Mouse (Mus musculus) retina, postnatal 1 day (tissue): Measurements from ENCODE around the gene Fam131a.

Experiments used
- DNase-seq: peaks from one replicate; pipeline ENCODE4 v3.0.0-alpha.2; 2012

Fam131a gene

DNA sequence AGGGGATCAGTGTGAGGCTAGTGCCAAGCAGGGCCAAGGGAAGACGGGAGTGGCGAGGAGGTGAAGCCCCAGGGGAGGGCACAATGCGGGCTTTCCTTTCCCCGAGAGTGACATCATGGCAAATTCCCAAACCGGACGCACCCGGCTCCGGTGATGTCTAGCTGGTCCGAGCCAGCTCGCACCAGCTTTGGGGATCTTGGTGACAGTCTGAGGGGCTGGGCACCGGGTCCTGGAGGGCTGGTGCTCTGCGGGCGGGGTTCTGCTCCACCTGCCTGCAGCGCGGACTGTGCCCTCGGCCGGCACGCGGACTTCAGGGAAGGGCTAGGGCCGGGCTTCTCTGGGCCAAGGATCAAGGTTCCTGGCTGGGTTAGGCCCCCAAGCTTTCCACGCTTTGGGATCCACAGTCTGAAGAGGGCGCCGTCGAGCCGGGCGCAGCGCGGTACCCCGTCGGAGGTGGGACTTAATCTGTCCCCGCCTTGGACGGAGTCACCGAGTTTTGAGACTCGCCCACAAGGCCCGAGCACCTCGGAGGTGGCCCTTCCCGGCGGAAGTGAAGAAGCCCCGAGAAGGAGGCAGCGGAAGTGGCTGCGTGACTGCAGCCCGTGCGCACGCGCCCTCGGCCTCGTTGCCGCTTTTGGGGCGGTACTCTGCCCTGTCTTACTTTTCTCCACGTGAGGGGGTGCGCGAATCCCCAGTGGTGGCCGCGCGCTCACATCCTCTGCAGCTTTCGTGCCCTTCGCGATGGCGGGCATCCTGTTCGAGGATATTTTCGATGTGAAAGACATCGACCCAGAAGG, 24.3 kb downstream of the Fam131a start, which contains the start of the genes Polr2h and Clcn2:
Polr2h (plus strand) TSS at position 485 of the 797 bp plus-strand sequence.
Clcn2 (minus strand) TSS at position 566 of the 797 bp plus-strand sequence.
- DNase-seq, result peak; percentile 97

DNA sequence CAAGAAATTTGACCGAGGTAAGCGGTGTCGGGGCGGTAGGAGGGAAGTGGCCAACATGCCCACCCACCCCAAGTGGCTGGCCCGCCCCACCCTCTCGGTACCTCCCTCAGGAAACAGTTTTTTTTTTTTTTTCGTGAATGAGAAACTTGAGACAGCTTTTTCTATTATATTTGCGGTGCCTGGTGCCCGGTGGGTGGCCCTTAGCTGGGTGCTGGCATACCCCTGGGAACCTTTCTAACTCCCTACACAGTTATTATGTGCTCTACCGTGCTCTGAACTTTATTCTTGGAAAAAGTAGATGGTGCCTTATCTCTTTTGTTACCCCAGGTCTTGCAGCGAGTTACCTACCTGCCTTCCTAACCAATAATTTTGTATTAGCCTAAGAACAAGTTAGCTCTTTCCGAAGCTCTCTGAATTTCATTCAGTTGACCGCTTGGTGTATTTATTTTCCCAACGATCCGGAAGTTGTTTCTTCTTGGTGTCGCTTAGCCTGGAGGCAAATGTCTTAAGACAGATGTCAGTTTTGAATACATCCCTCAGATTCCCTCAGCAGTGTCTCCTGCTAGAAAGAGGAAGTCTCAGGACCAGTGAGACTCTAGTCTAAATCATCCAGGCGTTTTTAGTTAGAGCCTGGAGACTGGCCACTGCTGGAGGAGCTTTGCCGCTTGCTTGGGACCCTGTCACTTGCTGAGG, 25.1 kb downstream of the Fam131a start:
- peak; percentile 28 for DNase-seq

DNA sequence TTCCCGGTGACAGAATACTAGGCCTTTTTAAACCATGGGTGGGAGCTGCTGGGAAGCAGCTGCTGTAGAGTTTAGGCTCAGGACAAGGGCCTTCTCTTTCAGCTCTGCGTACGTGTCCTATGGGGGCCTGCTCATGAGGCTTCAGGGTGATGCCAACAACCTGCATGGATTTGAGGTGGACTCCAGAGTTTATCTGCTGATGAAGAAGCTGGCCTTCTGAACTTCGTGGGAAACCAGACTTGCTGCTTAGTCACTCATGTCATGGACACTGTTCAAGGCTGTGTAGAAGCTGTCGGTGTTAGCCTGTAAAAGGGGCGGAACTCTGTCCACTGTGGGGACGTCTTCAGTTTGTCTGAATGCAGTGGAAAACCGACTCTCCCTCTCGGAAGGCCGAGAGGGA, 28.8 kb downstream of the Fam131a start:
- DNase-seq, result no peak

- DNase-seq, result no peak
Observed at GRCm38 (mm10) chr16:20722736-20723135, 29.7 kb downstream of the Fam131a start.

DNA sequence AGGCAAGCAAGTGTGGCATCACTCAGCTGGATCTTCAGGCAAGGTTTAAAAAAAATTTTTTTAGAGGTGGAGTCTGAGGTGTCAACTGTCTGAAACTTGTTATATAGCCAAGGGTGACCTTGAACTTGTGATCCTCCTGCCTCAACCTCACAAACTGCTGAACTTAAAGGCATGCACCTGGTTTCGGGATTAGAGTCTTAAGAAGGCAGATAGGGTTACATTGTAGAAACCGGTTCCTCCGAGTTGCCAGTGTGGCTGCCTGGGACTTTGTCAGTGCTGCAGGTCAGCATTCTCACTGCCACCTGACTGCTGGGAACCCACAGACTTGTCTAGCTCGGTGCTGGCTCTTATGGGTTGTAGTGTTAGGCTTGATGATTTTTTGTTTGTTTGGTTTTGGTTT, 30.2 kb downstream of the Fam131a start:
- no peak for DNase-seq

DNA sequence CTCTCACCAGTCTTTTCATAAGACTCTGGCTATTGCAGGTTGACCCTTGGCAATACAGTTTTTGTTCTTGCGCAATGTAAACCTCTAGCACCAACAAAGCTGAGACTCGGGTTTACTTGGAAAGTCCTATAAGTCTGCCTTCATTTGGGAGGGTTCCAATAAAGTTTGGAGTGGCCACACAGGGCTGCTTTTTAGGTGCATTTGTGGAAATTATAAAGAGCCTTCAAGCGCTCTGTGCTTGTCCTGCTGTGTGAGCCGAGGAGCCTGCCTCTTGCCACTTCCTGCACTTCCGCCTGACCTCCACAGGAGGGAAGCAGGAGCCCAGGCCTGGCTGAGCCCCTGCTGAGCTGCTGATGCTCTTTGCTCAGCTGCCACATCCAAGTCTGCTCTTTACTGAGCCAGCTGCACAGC, 31.3 kb downstream of the Fam131a start:
- DNase-seq, result peak; percentile 72

DNA sequence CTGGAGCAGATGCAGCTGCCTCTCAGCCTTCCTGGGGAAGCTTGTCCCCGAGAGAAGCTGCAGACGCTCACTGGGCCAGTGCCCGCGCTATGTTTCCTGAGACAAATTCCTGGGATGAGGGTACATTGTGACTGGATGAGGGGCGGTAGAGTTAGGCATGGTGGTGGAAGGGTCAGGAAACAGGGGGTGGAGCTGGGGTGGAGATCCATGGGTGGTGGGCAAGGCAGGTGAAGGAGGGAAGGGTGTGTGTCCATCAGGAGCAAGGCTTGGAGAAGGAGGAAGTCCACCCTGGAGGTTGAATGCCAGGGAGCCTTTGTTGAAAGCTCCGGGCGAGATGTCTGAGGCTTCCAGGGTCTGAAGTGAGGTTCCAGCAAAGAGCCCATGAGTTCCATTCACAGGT, 32.3 kb downstream of the Fam131a start:
- DNase-seq, result no peak

DNA sequence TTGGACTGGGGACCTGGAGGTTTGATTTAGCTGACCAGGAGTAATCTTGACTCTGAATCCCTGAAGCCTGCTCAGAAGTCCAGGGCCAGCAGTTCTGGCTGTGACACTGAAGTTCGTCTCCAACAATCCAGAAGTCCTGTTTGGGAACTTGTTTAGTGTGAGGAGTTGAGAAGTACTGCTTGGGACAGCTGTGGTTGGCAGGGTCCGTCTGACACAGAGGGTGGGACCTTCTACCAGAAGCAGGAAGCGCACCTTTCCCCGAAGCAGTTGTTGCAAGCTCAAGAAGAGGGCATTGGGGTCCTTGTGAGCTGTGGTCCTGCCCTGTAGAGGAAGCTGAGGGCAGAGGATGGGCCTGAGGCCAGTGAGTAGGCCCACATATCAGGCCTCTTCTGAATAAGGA, 32.7 kb downstream of the Fam131a start:
- no peak for DNase-seq

GRCm38 (mm10) chr16:20726384-20726783, 33.3 kb downstream of the Fam131a start:
- DNase-seq, result no peak

GRCm38 (mm10) chr16:20730293-20730711, 37.3 kb downstream of the Fam131a start:
- DNase-seq, result no peak

- peak; percentile 35 for DNase-seq
Observed at GRCm38 (mm10) chr16:20731688-20732087, 38.6 kb downstream of the Fam131a start.

GRCm38 (mm10) chr16:20732251-20732924, 39.3 kb downstream of the Fam131a start:
- DNase-seq, result no peak

DNA sequence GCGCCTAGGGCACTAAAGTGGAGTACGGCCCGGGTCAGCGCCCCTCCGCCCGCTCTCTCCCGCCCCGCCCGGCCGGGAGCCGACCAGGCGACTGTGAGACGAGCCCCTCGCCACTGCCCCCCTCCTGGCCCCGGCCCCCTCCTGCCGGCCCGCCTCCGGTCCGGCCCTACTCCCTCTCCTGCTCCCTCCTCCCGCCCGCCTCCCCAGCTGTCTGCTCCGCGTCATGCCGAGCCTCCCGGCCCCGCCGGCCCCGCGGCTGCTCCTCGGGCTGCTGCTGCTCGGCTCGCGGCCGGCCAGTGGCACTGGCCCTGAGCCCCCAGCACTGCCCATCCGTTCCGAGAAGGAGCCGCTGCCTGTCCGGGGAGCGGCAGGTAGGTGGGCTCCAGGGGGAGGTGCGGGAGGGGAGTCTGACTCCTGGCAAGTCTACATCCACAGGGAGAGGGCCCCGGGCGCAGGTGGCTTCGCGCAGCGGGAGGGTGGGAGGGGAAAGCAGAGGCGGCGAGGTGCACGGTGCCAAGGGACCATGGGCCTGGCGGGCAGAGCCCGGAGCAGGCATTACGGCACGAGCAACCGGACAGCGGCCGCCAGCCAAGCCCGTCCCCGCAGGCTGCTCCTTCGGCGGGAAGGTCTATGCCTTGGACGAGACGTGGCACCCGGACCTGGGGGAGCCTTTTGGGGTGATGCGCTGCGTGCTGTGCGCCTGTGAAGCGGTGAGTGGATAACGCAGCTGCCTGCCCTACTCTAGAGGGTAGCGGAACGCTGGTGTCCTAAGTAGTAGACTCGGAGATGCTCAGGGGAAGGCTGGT, 40.1 kb downstream of the Fam131a start, which contains the start of gene Chrd:
Chrd (plus strand) TSS at position 203 of the 806 bp plus-strand sequence.
- peak; percentile 81 for DNase-seq

DNA sequence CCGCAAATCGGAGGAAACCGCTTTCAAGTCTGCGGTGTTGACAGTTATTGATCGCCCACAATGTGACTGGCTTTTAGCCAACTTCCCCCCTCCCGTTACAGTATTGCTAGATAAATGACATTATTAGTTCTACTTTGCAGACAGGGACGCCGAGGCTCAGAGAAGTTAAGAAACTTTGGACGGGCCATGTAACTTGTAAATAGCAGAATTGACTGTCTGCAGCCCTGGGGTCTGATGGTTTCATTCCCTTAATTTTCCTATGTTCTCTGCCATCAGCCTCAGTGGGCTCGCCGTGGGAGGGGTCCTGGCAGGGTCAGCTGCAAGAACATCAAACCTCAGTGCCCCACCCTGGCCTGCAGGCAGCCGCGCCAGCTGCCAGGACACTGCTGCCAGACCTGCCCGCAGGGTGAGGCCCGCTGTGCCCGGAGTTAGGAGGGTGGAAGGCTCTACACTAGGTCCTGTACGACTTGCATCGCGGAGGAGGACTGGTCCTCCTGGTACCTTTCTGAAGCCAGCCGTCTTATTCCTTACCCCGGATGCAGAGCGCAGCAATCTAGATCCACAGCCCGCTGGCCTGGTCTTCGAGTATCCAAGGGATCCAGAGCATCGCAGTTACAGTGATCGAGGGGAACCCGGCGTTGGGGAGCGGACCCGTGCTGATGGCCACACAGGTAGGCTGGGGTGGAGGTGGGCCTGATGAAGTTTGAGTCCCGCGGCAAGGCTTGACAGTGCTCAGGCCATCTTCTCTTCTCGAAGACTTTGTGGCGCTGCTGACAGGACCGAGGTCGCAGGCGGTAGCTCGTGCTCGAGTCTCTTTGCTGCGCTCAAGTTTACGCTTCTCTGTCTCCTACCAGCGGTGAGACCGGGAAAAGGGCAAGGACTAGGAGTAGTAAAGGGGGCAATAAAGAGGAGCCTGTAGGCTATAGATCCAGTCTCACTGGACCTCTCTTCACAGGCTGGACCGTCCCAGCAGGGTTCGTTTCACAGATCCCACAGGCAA, 41.0 kb downstream of the Fam131a start, which contains the start of gene Thpo:
Thpo (minus strand) TSS at position 781 of the 1,000 bp plus-strand sequence.
- peak; percentile 37 for DNase-seq

DNA sequence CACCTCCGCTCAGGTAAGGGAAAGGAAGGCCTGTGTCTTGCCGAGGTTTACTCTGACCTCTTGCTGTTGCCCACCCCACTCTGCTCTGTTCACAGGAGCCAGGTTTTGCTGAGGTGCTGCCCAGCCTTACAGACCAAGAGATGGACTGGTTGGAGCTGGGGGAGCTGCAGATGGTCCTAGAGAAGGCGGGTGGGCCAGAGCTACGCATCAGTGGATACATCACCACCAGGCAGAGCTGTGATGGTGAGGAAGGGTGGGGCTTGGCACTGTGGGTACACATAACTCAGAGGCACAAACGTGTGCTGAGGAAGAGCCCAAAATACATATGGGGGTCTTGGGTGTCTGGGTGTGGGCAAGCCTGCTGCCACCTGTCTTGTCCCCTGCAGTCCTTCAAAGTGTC, 42.6 kb downstream of the Fam131a start:
- DNase-seq, result no peak

GRCm38 (mm10) chr16:20736168-20736567, 43.1 kb downstream of the Fam131a start:
- no peak for DNase-seq

DNA sequence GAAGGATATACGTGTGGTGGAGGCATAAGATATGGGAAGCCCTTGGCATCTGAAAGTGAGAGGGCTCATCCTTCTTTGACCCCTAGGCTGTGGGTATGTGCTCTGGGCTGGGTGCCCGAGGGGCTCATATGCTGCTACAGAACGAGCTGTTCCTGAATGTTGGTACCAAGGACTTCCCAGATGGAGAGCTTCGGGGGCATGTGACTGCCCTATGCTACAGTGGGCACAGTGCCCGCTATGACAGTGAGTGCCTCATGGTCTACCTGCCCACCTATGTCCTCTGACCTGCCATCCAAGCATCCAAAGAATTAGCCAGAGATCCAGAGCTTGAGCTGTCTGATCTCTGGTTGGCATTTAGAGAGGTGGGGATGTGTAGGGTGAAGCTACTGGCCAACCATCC, 43.8 kb downstream of the Fam131a start:
- no peak for DNase-seq

DNA sequence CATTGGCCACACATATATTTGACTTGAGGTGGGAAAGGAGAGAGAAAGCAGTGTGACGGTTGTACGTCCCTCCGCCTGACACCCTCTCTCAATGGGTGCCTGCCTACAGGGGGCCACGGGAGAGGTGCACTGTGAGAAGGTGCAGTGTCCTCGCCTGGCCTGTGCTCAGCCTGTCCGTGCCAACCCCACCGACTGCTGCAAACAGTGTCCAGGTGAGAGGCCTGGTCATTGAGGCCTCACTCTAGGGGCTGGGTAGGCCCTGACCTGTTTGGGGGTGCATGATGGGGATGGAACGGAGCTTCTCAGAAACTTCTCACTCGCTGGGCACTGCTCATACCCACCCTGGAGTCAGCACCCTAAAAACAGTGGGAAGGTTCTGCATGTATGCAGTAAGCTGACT, 46.8 kb downstream of the Fam131a start:
- no peak for DNase-seq

- DNase-seq, result no peak
Observed at GRCm38 (mm10) chr16:20746641-20747040, 53.6 kb downstream of the Fam131a start.

DNA sequence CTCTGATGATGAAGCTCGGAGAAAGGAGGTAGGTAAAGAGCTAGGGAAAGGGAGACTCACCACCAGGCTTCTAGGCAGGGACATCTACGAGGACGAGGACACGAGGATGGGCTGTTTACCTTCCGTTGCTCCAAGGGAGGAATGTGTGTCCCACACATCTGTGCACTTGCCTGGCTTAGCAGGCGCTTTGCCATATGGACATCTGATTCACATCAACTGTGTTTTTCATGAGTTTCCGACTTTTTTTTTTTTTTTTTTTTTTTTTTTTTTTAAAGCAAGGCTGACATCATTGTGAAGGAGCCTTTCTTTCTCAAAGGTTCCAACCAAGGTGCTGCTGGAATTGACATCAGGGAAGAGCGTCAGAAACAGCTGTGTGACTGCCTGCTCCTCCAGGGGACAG, 57.5 kb downstream of the Fam131a start:
- no peak for DNase-seq
